Mouse (Mus musculus) left cerebral cortex, adult 11 months (tissue): ENCODE results near the gene Atg4b.

Source experiments
- DNase-seq: peaks from one replicate; pipeline ENCODE4 v3.0.0; 2022; ENCODE audit warnings: low spot score

Gene Atg4b

DNA sequence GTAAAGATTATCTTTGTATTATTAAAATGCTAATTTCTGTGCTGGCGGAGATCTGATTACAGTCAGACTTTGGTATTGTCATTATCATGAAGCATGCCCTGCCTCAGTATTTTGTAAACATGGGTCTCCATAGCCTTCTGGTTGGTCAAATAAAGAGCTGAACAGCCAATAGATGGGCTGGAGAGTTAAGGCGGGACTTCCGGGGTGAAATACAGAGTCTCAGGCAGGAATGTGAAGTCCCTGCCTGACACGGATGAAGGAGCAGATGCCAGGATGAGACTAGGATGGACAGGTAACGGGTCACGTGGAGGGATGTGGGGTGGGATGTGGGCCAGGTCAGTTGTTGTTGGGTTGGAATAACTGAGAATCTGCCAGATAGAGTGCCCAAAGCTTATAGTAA is at the start of gene Atg4b:
TSS of gene Atg4b (plus strand) at position 211 of the 400 bp plus-strand sequence.
- DNase-seq = no peak

DNA sequence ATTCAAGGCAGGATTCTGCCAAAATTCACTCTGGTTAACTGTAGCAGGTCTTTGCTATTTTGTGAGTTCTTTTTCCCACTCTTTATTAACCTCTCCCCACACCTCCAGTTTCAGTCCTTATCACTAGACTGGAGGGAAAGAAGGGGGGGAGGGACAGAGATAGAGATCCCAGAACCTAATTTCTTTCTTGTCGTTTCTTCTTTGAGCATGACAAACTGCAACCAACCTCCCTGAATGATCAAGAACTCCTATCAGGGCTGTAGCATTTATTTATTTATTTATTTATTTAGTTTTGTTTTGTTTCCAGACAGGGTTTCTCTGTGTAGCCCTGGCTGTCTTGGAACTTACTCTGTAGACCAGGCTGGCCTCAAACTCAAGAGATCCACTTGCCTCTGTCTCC is 49.2 kb upstream of the Atg4b start:
- DNase-seq = no peak

DNA sequence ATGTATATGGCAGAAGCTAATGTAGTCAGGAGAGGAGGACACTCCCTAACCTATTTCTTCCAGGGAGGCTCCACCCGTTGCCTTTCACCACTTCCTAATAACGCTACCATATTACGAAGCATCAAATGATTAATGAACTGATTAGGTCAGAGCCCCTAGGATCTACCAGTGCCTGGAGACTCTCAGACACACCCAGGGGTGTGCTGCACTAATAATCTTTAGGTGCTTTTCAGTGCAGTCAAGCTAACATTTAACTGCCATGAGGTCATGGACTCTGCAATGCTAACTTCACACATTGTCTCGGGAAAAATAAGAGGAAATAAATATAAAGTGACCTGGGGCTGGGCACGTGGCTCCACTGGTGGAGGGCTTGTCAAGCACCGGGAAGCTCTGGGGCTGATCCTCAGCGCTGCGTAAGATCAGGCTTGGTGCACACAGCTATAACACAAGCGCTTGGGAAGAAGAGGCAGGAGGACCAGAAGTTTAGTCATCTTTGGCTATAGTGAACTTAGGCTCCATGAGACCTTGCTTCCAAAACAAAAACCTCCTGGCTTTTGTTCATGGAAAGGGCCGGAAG is 47.7 kb upstream of the Atg4b start:
- DNase-seq = no peak

DNA sequence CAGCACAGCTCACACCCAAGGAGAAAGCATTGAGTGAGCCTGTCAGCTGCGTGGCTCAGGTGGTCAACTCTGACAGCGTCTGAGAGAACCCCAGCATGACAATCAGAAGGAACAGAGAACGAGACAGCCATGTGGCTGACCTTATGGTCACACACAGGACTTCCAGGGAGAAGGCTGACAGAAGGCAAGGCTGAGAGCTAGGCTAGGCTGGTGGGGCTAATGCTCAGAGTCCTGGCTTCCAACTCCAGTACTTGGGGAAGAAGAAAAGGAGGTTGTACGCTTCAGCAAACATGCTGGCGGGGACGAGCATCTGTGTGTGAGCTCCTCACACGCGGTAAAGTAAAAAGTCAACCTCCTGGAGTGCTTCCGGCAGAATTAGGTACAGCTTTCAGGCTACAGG is 47.0 kb upstream of the Atg4b start:
- DNase-seq = no peak

DNA sequence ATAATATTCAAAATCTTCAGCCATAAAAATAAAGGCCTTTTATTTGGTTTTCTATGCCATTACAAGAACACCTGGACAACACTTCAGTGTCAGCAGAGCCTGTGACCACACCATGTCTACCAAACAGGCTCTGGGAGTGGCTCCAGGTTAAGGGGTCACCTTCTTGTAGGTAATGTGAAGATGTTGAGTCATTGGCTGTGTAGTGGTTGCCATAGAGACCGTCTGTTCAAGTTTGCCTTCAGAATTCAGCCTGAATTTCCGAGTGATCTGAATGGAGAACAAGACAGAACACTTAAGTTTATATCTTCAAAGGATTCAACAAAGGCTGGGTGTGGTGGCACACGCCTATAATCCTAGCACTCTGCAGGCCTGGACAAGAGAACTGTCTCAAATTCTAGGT is 45.9 kb upstream of the Atg4b start:
- DNase-seq = no peak

DNA sequence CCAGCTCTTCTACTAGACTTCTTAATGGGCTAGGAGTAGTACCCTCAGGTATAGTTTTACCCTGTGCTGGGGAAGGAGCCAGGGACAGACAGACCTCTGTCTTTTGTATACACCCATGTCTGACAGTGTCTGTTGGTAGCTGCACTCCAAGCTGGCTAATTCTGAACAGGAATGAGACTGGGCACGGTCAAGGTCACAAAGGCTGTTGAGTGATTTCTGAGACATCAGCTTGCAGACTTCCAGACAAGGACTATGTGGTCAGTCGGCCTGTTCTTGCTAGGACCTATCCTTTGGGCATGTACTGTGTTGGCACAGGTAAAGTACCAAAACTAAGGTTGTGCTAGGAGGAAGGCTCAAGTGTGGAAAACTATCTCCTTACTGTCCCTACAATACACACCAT is 35.1 kb upstream of the Atg4b start:
- DNase-seq = no peak

DNA sequence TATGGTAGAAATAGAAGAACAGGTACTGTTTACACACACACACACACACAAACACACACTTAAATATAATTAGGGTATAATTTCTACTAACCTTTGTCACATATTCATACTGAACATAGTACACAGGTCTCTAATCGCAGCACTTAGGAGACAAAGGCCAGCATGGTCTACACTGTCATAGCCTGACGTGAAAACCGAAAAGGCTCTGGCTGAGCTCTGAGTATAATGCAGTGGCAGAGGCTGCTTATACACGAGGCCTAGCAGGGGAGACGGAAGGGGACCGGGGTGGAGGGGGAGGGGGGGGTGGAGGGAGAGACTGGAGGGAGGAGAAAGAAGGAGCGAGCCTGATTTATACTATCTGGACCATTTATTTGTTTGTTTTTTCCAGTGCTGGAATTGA is 29.7 kb upstream of the Atg4b start:
- DNase-seq = no peak

DNA sequence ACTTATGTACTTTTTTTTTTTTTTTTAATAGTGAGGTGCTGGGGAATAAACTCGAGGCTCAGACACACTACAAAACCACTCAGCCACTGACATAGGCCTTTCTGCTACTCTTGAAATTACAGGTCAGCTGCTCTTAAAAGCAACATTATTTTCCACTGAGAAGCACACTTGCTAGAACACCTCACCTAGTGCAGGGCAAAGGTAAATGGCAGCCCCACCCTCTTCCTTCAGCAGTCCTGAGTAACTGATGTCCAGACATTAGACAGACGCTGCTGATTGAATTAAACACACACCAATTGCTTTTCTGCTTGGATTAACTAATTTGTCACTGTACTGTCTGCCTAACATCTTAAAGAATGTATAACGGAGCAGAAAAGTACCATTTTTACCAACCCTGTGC is 26.7 kb upstream of the Atg4b start:
- DNase-seq = no peak

DNA sequence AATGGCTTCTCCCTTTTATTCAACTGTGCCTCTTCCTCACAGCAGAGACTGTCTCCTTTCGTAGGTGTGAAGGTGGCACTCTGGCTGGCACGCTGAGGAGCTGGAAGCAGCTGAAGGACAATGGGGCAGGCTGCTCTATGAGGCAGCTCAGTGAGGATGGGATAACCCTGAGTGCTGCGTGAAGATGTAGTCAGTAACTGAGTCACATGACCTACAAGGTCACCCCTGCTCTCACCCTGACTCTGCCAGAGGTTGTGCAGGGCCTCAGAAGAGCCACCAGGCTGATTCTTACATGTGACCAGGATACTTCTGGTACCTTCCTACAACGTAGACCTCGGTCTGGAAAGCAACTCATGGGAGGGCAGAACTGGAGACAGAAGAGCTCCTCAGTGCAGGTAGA is 25.6 kb upstream of the Atg4b start:
- no peak for DNase-seq

DNA sequence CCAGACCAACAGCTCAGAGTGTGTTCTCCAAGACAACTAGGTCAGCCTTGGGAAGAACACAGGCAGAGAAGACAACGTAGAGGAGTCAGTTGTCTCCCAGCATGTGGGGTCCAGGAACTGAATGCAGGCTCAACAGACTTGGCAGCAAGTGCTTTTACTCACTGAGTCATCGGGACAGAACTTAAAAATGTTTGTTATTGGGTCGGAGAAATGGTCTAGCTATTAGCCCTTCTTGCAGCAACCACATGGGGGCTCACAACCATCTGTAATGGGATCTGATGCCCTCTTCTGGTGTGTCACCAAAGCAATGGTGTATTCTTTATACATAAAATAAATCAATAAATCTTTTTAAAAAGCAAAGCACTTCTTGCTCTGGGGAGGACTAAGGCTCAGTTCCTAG is 25.2 kb upstream of the Atg4b start:
- DNase-seq = no peak

DNA sequence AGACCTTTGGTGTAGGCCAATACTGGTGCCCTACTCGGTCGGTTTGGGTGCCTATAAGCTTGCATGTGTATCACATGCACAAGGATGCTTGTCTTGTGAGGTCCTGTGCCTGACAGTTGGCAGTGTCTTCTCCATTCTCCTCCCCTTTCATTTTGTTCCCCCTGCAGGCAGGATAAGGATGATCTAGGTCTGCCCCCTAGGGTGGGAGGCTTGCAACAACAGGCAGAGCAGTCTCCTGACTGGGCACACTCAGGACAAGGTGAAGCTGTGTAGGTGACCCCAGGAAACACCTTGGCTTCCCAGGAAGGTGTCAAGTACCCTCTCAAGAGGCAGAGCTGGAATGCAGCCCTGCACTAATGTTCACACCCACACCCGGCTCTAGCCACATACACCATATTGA is 24.3 kb upstream of the Atg4b start:
- DNase-seq = peak; percentile 15

DNA sequence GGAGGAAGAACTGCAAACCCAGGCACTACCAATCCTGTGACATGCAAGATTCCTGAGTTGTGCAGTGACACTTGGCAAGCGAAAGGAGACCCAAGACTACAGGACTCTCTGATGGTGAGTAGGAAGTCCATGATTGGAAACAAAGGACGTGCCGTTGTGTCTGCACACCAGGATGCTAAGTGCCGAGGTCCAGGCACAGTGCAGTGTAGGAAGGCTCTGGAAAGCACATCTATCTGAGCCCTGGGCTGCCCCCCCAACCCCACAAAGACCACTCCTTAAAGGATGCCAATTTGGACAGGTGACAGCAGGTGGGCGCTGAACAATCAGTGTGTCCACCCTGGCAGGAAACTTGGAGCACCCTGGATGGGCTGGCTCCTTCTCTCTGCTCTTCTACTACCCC is 20.2 kb upstream of the Atg4b start:
- no peak for DNase-seq

DNA sequence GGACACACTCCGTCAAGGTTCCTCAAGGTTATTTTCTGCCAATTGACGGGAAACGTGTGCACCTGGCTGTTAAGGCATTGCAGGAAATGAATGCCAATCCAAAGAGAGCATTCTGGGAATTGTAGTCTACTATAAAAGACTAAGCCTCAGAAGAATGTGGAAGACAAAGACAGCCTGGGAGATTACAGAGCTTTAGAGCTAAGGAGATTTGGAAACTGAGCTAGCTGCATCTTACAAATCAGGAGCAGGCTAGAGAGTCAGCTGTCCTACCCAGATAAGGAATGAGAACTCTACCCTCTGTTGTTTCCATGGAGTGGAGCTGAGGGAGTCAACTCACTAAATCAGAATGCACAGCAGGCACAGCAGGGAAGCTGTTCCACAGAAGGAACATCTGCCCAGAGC is 19.4 kb upstream of the Atg4b start:
- DNase-seq = peak; percentile 23

DNA sequence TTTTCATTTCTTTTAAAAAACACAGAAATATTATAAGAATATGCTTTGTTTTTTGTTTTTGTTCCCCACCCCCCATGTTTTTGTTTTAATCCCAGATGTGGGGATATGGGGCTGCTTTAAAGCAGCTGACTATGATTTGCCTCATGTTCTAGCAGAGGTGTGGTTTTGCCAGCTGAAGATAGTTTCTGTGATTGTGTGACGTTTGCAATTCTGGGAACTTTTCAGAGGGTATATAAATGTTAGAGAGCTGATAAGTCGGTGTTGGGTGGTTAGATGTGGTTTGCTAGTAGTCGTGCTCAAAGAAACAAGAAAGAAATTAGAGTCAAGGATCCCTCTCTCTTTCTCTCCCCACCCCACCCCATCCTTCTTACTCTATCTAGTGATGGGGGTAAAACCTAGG is 15.4 kb upstream of the Atg4b start:
- DNase-seq = no peak

DNA sequence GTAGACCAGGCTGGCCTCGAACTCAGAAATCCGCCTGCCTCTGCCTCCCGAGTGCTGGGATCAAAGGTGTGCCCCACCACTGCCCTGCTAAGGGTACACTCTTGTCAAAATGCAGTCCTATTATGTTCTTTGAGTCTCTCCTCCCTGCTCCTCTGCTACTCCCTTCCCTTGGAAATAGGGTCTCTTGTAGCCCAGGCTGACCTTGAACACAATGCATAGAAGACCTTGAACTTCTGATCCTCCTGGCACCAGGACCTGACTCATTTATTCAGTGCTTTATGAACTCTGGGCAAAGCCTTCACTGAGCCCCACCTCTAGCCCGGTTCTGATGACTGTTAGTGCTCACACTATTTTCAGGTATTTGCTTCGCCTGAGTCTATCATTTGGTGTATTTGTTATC is 13.6 kb upstream of the Atg4b start:
- DNase-seq = no peak

DNA sequence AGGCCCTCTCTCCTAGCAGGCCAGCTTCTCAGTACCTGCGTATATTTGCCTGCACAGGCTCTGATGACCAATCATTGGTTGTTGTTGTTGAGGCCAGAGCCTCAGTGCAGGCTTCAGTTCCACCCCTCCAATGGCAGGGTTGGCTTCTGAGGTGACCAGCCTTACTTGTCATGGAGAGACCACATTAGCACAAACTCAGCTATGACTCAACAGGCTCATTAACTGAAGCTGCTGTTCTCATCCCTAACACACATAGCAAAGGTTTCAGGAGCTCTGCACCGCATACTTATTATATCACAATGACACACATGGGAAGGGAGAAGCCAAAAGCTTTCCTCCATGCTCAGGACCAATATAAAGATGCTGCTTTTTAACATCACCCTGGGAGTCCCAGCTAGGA is 10.6 kb upstream of the Atg4b start:
- no peak for DNase-seq

DNA sequence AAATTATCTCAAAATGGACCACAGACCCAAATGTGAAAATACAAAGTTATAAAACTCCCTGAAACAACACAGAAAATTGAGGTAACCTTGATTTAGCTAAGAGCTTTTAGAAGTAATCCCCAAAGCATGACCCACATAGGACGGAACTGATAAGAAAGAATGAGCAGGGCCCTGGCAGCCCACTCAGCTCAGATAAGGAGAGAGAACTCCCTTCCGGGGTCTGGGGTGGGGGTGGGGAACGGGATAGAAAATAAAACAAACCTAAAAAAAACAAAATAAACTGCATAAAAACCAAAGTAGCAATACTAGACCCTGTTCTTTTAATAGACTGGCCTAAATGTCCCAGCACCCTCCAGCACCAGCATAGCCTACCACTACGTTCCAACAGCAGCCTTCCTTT is 9.3 kb upstream of the Atg4b start:
- no peak for DNase-seq

DNA sequence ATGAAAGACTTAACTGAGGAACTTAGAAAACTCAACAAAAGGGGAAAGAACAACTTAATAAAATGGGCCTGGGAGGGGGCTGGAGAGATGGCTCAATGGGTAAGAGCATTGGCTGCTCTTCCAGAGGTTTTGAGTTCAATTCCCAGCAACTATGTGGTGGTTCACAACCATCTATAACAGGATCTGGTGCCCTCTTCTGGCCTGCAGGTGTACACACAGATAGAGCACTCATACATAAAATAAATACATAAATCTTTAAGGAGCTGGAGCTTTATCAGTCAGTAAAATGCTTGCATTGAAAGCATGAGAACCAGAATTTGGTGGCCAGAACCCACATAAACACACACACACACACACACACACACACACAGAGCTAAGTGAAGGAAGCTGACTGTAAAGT is 8.4 kb upstream of the Atg4b start:
- no peak for DNase-seq

DNA sequence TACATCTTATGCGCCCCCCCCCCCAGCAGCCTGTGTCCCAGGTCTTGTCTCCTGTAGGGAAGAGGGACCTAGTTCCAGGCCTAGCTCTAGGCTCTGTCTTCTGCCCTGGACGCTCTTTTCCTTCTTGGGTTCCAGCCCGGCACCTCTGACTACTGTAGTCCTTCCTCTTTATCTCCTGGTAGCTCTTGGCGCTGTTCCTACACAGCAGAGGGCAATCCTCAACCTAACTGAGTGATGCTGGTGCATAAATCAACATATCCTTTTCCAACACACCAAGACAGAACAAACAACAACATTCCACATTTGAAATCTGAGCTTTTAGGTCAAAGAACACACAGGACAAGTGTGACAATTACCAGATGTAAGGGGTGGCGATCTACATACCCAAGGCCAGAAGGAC is 5.1 kb upstream of the Atg4b start:
- no peak for DNase-seq

DNA sequence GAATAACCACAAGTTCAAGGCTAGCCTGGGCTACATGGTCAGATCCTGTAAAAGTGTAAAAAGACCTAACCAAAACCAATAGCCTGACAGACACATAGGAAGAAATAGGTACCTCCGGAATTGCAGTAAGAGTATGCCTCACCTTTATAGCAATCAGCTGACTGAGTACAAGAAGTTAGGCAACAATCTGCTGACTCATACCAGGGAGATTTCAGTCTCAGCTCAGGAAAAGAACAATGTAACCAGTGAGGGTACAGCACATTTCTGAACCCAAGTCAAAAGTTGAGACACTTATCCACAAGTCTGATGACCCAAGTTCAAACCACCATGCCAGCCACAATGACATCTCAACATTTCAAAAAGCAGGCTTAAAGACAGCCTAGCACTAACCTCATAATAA is 2.8 kb upstream of the Atg4b start:
- DNase-seq = no peak

DNA sequence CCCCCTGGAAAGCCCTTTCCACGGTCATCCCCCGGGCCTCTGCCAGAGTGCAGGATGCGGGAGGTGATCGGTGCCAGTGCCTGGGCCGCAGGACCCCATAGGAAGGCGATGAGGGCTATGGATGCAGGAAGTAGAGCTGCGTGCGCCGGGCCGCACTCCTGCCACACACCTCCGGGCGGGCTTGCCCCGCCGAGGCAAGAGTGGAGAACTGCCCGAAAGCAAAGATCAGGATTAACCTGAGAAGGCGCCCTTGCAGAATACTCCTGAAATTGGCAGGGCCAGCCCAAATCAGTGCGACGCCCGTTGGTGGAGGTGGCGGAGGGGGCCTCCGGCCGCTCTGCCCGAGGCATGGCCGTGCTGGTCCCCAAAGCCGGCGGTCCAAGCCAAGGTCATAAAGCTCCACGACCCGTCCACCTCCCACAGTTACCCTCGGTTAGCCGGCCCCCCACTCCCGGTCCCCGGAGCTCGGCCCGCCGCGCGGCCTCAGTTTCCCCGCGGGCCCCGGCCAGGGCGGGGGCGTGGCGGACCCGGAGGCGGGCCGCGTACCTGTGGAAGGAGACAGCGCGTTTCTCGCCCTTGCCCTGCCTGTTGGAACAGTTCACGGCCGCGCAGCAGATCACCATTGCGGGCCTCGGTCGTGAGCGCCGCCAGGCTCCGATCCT is 2.7 kb downstream of the Atg4b start:
- DNase-seq = no peak

DNA sequence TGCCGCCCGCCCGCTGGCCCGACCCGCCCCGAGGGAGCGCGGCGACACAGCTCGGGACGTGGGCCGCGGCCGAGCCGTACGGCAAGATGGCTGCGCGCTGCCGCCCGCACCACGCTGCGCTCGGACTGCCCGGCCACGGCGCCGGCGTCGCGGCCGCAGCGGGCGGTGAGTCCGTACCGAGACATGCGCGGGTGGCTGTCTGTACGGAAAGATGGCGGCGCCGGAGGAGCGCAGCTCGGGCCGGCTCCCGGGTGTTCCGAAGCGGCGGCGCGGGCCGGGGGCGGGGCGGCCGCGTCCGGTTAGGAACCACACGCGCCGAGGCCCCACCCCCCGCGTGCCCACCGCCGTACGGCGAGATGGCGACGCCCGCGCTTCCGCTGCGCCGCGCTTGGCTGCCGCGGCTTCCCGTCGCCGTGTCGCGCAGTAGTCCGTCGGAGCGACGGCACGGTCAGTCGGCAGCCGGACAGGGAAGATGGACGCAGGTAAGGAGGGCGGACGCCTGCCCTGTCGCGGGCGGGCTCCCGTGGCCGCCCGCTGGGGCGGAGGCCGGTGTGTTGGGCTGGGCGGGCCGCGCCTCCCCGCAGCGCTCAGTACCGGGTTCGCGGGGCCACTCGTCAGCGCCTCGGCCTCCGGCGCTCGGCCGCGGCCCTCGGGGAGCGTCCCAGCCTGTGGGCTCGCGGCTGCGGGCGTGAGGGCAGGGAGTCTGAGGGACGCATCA is 3.4 kb downstream of the Atg4b start, which contains the start of gene Thap4:
TSS of gene Thap4 (minus strand) at position 292 of the 718 bp plus-strand sequence.
- peak; percentile 92 for DNase-seq

DNA sequence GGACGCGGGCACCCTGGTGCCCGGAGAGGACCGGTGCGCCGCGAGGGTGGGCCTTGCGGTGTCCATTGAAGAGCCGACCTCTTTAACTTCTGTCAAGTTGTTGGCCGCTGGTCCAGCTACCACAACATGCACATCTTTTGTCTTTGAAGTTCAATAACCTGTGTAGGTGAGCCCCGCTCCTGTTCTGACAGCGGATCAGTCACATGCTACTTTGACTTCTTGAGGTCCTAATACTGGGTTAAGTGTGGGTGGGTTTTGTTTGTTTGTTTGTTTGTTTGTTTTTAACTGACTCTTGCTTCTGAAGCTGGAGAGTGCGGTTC is 4.0 kb downstream of the Atg4b start:
- DNase-seq = no peak

DNA sequence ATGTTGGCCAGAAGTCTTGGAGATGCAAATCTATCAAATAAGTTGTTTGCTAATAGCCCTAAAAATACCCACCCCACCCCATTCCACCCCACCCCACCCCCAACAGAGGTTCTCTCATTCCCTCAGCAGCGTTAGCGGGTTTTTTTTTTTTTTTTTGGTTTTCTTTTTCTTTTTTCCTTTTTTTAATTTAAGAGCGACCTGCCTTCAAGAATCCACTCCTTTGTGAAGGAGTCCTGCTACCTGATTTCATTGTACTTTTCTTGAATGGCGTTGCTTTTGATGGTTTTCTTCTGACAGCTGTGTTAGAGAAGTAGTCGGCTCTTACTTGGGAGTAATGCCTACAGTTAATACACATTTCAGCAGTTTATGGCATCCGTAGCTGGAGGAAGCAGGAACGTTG is 4.3 kb downstream of the Atg4b start:
- DNase-seq = no peak
